Mouse (Mus musculus) thymus, adult 2 months (tissue): ENCODE data around the gene Gk5. TPM values are rescaled to one million over a fixed set of nuclear protein-coding genes. Genes with fewer than 3 reads are reported as not detected.
"Not testable (repeated sequence)": the region's sequence is repeated elsewhere in the genome, so short reads cannot be mapped to it uniquely, and the experiment has no call there.

Experiments
- DNase-seq: peaks from one replicate; pipeline ENCODE4 v3.0.0; 2021
- H3K27ac ChIP-seq: fragments of 200-500 bp; 2 replicates; pipeline ENCODE4 v1.5.1; 2012; ENCODE audit warnings: low read length, control low read depth; ENCODE audit not compliant: control insufficient read depth, insufficient read depth
- H3K27me3 ChIP-seq: fragments of 200-500 bp; 2 replicates; pipeline ENCODE4 v1.6.1; 2012; ENCODE audit warnings: mild to moderate bottlenecking, low read length, moderate library complexity, mixed read lengths; ENCODE audit not compliant: control insufficient read depth, insufficient read depth
- H3K36me3 ChIP-seq: fragments of 200-500 bp; 2 replicates; pipeline ENCODE4 v1.6.1; 2012; ENCODE audit warnings: mild to moderate bottlenecking, low read length, moderate library complexity; ENCODE audit not compliant: control insufficient read depth, insufficient read depth
- H3K4me1 ChIP-seq: fragments of 200-500 bp; replicated peaks from 2 replicates; pipeline ENCODE4 v1.6.1; 2012; ENCODE audit warnings: low read length; ENCODE audit not compliant: control insufficient read depth, insufficient read depth
- H3K4me3 ChIP-seq: fragments of 200-500 bp; 2 replicates; pipeline ENCODE4 v1.5.1; 2012; ENCODE audit warnings: mild to moderate bottlenecking, low read length, control low read depth, moderate library complexity; ENCODE audit not compliant: control insufficient read depth, insufficient read depth
- CTCF ChIP-seq: fragments of 200-500 bp; IDR thresholded peaks from 2 replicates; pipeline ENCODE4 v1.5.1; 2012; ENCODE audit warnings: mild to moderate bottlenecking, control low read depth, low read length, moderate library complexity, borderline replicate concordance; ENCODE audit not compliant: control insufficient read depth, poor library complexity, insufficient read depth; ENCODE audit errors: extremely low read depth
- POLR2A ChIP-seq: fragments of 200-500 bp; IDR thresholded peaks from 2 replicates; pipeline ENCODE4 v1.6.1; 2012; ENCODE audit warnings: mild to moderate bottlenecking, low read length, control low read depth, moderate library complexity; ENCODE audit not compliant: control insufficient read depth, poor library complexity, insufficient read depth; ENCODE audit errors: extremely low read depth
- WGBS: fragments of 180-500 bp; shearing (Covaris S2); methylation state at CpG from one replicate; pipeline ENCODE4 v1.1.7; 2018; 5-methylcytosine and 5-hydroxymethylcytosine counted together
- polyA plus RNA-seq: library from polyadenylated mRNA; depleted of rRNA; stranded (reverse); fragments of >200 nt; gene quantifications from 2 replicates; pipeline ENCODE4 v1.2.3, GENCODE M21; 2012; rRNA removed

The Gk5 gene
- 7.3 and 8.0 TPM in 2 replicates for polyA plus RNA-seq

GRCm38 (mm10) chr9:96118861-96119772 is at the start of gene Gk5:
Gk5 (plus strand) TSS chr9:96119362.
- no peak for TF ChIP-seq CTCF
- peak; percentile 30; the same call in 1 of the 2 replicates for TF ChIP-seq POLR2A
- 1% methylated on average over 76 of the region's 76 CpGs for WGBS
- peak within 1 kb of the TSS; percentile 90 for H3K4me3 ChIP-seq
- H3K27ac ChIP-seq: no peak within 1 kb of the TSS
- H3K27me3 ChIP-seq: no peaks in the 10 kb centered on the region
- no peaks in the 10 kb centered on the region for H3K36me3 ChIP-seq
- peak; percentile 98 for DNase-seq
- no peaks in the 10 kb centered on the region for H3K4me1 ChIP-seq

- Histone ChIP-seq H3K36me3 (no peaks in the 10 kb centered on the region), H3K27ac (no peak overlapping the region), H3K27me3 (no peaks in the 10 kb centered on the region), H3K4me3 (no peak overlapping the region), H3K4me1 (no peaks in the 10 kb centered on the region)
- TF ChIP-seq CTCF (no peak), POLR2A (no peak)
- no peak for DNase-seq
- 96% methylated on average over 13 of the region's 13 CpGs for WGBS
Measured at GRCm38 (mm10) chr9:96078752-96079315, 40.3 kb upstream of the Gk5 start.

- Histone ChIP-seq H3K36me3 (no peaks in the 10 kb centered on the region), H3K27me3 (no peaks in the 10 kb centered on the region), H3K4me3 (no peak overlapping the region), H3K4me1 (no peaks in the 10 kb centered on the region), H3K27ac (no peak overlapping the region)
- TF ChIP-seq POLR2A (no peak), CTCF (no peak)
- DNase-seq: no peak
- 98% methylated on average over 6 of the region's 6 CpGs for WGBS
Measured at GRCm38 (mm10) chr9:96085293-96085692, 33.9 kb upstream of the Gk5 start.

GRCm38 (mm10) chr9:96087671-96088070 is 31.5 kb upstream of the Gk5 start:
- WGBS: 92% methylated on average over 2 of the region's 2 CpGs
- no peak for DNase-seq
- no peak for TF ChIP-seq POLR2A
- H3K27me3 ChIP-seq: no peaks in the 10 kb centered on the region
- no peak overlapping the region for H3K27ac ChIP-seq
- no peaks in the 10 kb centered on the region for H3K36me3 ChIP-seq
- H3K4me1 ChIP-seq: no peaks in the 10 kb centered on the region
- H3K4me3 ChIP-seq: no peak overlapping the region

- not testable (repeated sequence) for H3K4me1 ChIP-seq, H3K27ac ChIP-seq, DNase-seq, H3K27me3 ChIP-seq, H3K36me3 ChIP-seq, H3K4me3 ChIP-seq
- 94% methylated on average over 3 of the region's 3 CpGs for WGBS
Measured at GRCm38 (mm10) chr9:96088456-96088855, 30.7 kb upstream of the Gk5 start.

GRCm38 (mm10) chr9:96092637-96093036 is 26.5 kb upstream of the Gk5 start:
- H3K27me3 ChIP-seq, H3K4me1 ChIP-seq, H3K4me3 ChIP-seq, H3K36me3 ChIP-seq, H3K27ac ChIP-seq, DNase-seq: not testable (repeated sequence)
- WGBS: 96% methylated on average over 10 of the region's 10 CpGs

- no peak for DNase-seq
- 100% methylated on average over 1 of the region's 1 CpGs for WGBS
Measured at GRCm38 (mm10) chr9:96093221-96093620, 25.9 kb upstream of the Gk5 start.

More at GRCm38 (mm10) chr9:96093221-96093620, 25.9 kb upstream of the Gk5 start:
- no peaks in the 10 kb centered on the region for H3K4me1 ChIP-seq
- H3K36me3 ChIP-seq: no peaks in the 10 kb centered on the region
- H3K4me3 ChIP-seq: no peak overlapping the region
- TF ChIP-seq CTCF (no peak), POLR2A (no peak)
- no peaks in the 10 kb centered on the region for H3K27me3 ChIP-seq
- H3K27ac ChIP-seq: no peak overlapping the region
